In the genomic region with DNA sequence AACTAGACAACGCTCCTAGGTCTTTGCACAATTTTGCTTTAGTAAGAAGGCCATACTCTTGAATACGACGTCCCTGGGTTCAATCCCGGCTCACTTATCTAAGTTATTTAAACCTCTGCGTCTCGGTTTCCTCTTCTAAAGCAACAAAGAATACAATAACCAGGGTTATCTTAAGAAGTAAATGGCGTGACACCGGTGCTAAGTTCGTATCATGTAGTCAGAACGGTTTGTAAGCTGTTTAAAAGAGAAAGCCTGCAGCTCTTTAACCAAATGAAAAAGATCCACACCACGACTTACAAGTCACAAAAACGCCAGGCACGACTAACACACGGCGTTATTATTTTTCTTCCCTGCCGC, we compare ENCODE assay signal across 8 mouse cellular contexts. TPM values are rescaled to one million over a fixed set of nuclear protein-coding genes. Genes with fewer than 3 reads are reported as not detected.
DNase-seq lines count a peak whose midpoint lies in the region; ATAC-seq and TF ChIP-seq lines count a peak whose summit lies in the region.

No protein-coding gene starts in this region.

- no peak for TF ChIP-seq CTCF in C2C12 (IDR thresholded peaks at IDR 0.05; ENCODE audit: control insufficient read depth, insufficient read depth, insufficient read length)
- no peak for TF ChIP-seq CTCF in embryonic fibroblast, embryonic 13.5 days (IDR thresholded peaks at IDR 0.05; ENCODE audit: borderline replicate concordance, insufficient read depth, low read length)
- TF ChIP-seq CTCF in stomach, postnatal 0 days (IDR thresholded peaks at IDR 0.05; ENCODE audit: low read depth): no peak

- H3K4me1 ChIP-seq in heart, embryonic 12.5 days (replicated peaks): peaks cover 52% of the 10 kb centered on the region
- H3K4me1 ChIP-seq in embryonic fibroblast, embryonic 13.5 days (ENCODE audit: control insufficient read depth, insufficient read depth, low read length): peaks cover 6% of the 10 kb centered on the region
- H3K4me1 ChIP-seq in limb, embryonic 15.5 days: peaks cover 30% of the 10 kb centered on the region
- peaks cover 3% of the 10 kb centered on the region; the same call in 1 of the 2 replicates for H3K4me1 ChIP-seq in stomach, postnatal 0 days (replicated peaks; ENCODE audit: control insufficient read depth, insufficient read depth)

- H3K79me3 ChIP-seq in C2C12 (ENCODE audit: low read depth): peaks cover 58% of the 10 kb centered on the region

- H3K4me2 ChIP-seq in heart, embryonic 12.5 days: peak overlapping the region; percentile 75
- peak overlapping the region; percentile 43 for H3K4me2 ChIP-seq in limb, embryonic 15.5 days
- peak overlapping the region; percentile 66 for H3K4me2 ChIP-seq in stomach, postnatal 0 days (replicated peaks; ENCODE audit: low read depth)

- peak overlapping the region; percentile 45 for H3ac ChIP-seq in C2C12 (ENCODE audit: control insufficient read depth, insufficient read length, low read depth)

- no peak for DNase-seq in heart, postnatal 25 days (ENCODE audit: low spot score)
- DNase-seq in stomach, postnatal 0 days (ENCODE audit: low spot score): no peak
- no peak for DNase-seq in cerebellum, adult 9-10 months

- H3K4me3 ChIP-seq in heart, embryonic 12.5 days: peak overlapping the region; percentile 93
- H3K4me3 ChIP-seq in C2C12 (ENCODE audit: insufficient read depth, poor library complexity, severe bottlenecking): peak overlapping the region; percentile 79
- peak overlapping the region; percentile 99 for H3K4me3 ChIP-seq in embryonic fibroblast, embryonic 13.5 days (ENCODE audit: insufficient read depth, low read length)
- peak overlapping the region; percentile 87 for H3K4me3 ChIP-seq in limb, embryonic 15.5 days
- peak overlapping the region; percentile 97 for H3K4me3 ChIP-seq in stomach, postnatal 0 days (ENCODE audit: low read depth, low read length)

- ATAC-seq in heart, embryonic 12.5 days (ENCODE audit: insufficient number of reproducible peaks, low FRiP score): no peak
- ATAC-seq in limb, embryonic 15.5 days (ENCODE audit: insufficient number of reproducible peaks, low FRiP score, low TSS enrichment, low read depth): no peak
- ATAC-seq in stomach, postnatal 0 days (ENCODE audit: low FRiP score, low TSS enrichment): no peak
- no peak for ATAC-seq in megakaryocyte progenitor cell, adult 5-6 weeks (replicated peaks; ENCODE audit: poor library complexity)

- no peak for TF ChIP-seq EP300 in stomach, postnatal 0 days (optimal IDR thresholded peaks at IDR 0.05)

- H3K27me3 ChIP-seq in heart, embryonic 12.5 days (replicated peaks): no peaks in the 10 kb centered on the region
- H3K27me3 ChIP-seq in C2C12 (ENCODE audit: control insufficient read depth, insufficient read depth, insufficient read length): no peaks in the 10 kb centered on the region
- no peaks in the 10 kb centered on the region for H3K27me3 ChIP-seq in limb, embryonic 15.5 days
- H3K27me3 ChIP-seq in stomach, postnatal 0 days (ENCODE audit: control insufficient read depth, insufficient read depth, low read length): no peaks in the 10 kb centered on the region

- intact Hi-C loops in heart, postnatal 25 days (cut with DNase I): loop anchor here (10.0 kb wide), 1 partner anchor 187 kb away; a partner anchor contains a TSS

- 0% methylated on average over 16 of the region's 16 CpGs for WGBS in heart, embryonic 12.5 days
- WGBS in limb, embryonic 15.5 days: under 1% methylated on average over 16 of the region's 16 CpGs
- under 1% methylated on average over 16 of the region's 16 CpGs for WGBS in stomach, postnatal 0 days

- no peaks in the 10 kb centered on the region for H3K36me3 ChIP-seq in heart, embryonic 12.5 days
- no peaks in the 10 kb centered on the region for H3K36me3 ChIP-seq in C2C12 (ENCODE audit: control insufficient read depth, insufficient read depth)
- no peaks in the 10 kb centered on the region for H3K36me3 ChIP-seq in limb, embryonic 15.5 days
- H3K36me3 ChIP-seq in stomach, postnatal 0 days (ENCODE audit: control insufficient read depth, insufficient read depth, low read length): no peaks in the 10 kb centered on the region

- no peak for TF ChIP-seq POLR2A in embryonic fibroblast, embryonic 13.5 days (IDR thresholded peaks at IDR 0.05; ENCODE audit: low read depth, low read length)

- H3K9me3 ChIP-seq in heart, embryonic 12.5 days (replicated peaks): no peaks in the 10 kb centered on the region
- H3K9me3 ChIP-seq in limb, embryonic 15.5 days: no peaks in the 10 kb centered on the region
- H3K9me3 ChIP-seq in stomach, postnatal 0 days (ENCODE audit: control insufficient read depth, low read length): no peaks in the 10 kb centered on the region

- peak overlapping the region; percentile 100 for H3K9ac ChIP-seq in heart, embryonic 12.5 days
- H3K9ac ChIP-seq in limb, embryonic 15.5 days: peak overlapping the region; percentile 97
- peak overlapping the region; percentile 99 for H3K9ac ChIP-seq in stomach, postnatal 0 days (ENCODE audit: low read length)

- peaks cover 65% of the 10 kb centered on the region for H3K79me2 ChIP-seq in C2C12 (ENCODE audit: control insufficient read depth, insufficient read depth)

- H3K27ac ChIP-seq in heart, embryonic 12.5 days (ENCODE audit: poor library complexity, severe bottlenecking): peak overlapping the region; percentile 99
- peak overlapping the region; percentile 92 for H3K27ac ChIP-seq in embryonic fibroblast, embryonic 13.5 days (ENCODE audit: insufficient read depth, low read length)
- H3K27ac ChIP-seq in limb, embryonic 15.5 days: peak overlapping the region; percentile 99
- H3K27ac ChIP-seq in stomach, postnatal 0 days (replicated peaks): peak overlapping the region; percentile 99

TF ChIP-seq in C2C12, 6 proteins besides CTCF, POLR2A, EP300 and RAD21:
- TF ChIP-seq MYOD1 (IDR thresholded peaks at IDR 0.05; ENCODE audit: control insufficient read depth, insufficient read length, low read depth): no peak
- no peak for TF ChIP-seq MYOG (IDR thresholded peaks at IDR 0.05; ENCODE audit: control insufficient read depth, extremely low read depth, insufficient read length)
- no peak for TF ChIP-seq USF1 (IDR thresholded peaks at IDR 0.05; ENCODE audit: low read depth)

RNA-seq across cellular contexts. Expression of a gene that starts 1.7 kb away (rescaled TPM):
- polyA plus RNA-seq in heart, embryonic 12.5 days (2016; fragmentation: Nextera tagmentation; extraction: Ambion mirVana): 53.9 and 58.0 TPM in 2 replicates
- 10 to 100 TPM; 71.8 to 77.5 TPM for total RNA-seq in heart, postnatal 25 days (2021)
- 8.9 TPM for polyA plus RNA-seq in C2C12 (2012; fragmentation: generic; extraction: Trizol)
- 116 and 146 TPM in 2 replicates for polyA plus RNA-seq in embryonic fibroblast, embryonic 13.5 days (2011; ENCODE audit: insufficient read length, low read depth, missing spikeins)
- polyA plus RNA-seq in limb, embryonic 15.5 days (2015; fragmentation: Nextera tagmentation; extraction: Ambion mirVana): 44.1 and 54.8 TPM in 2 replicates
- polyA plus RNA-seq in stomach, postnatal 0 days (2015; fragmentation: Nextera tagmentation; extraction: Ambion mirVana): 27.0 and 29.0 TPM in 2 replicates
- 0.39 and 0.68 TPM in 2 replicates for total RNA-seq in megakaryocyte progenitor cell, adult 5-6 weeks (2015)
- 0.25 and 0.41 TPM in 2 replicates for total RNA-seq in megakaryocyte progenitor cell, adult 5-6 weeks (2017)

RNA-seq across cellular contexts. Expression of a gene that starts 21.2 kb away (rescaled TPM):
- polyA plus RNA-seq in heart, embryonic 12.5 days (2016; fragmentation: Nextera tagmentation; extraction: Ambion mirVana): not detected in 2 replicates
- total RNA-seq in heart, postnatal 25 days (2021): not detected
- not detected for polyA plus RNA-seq in C2C12 (2012; fragmentation: generic; extraction: Trizol)
- not detected in 2 replicates for polyA plus RNA-seq in embryonic fibroblast, embryonic 13.5 days (2011; ENCODE audit: insufficient read length, low read depth, missing spikeins)
- not detected in 2 replicates for polyA plus RNA-seq in limb, embryonic 15.5 days (2015; fragmentation: Nextera tagmentation; extraction: Ambion mirVana)
- not detected in 2 replicates for polyA plus RNA-seq in stomach, postnatal 0 days (2015; fragmentation: Nextera tagmentation; extraction: Ambion mirVana)
- total RNA-seq in megakaryocyte progenitor cell, adult 5-6 weeks (2015): not detected in 2 replicates
- not detected in 2 replicates for total RNA-seq in megakaryocyte progenitor cell, adult 5-6 weeks (2017)
